Mouse (Mus musculus) cortical plate, adult 2 months (tissue): Measurements from ENCODE around the gene E130309D02Rik.

Experiments used
- CTCF ChIP-seq: fragments of 200-500 bp; IDR thresholded peaks from 2 replicates; pipeline ENCODE4 v1.5.1; 2011; ENCODE audit warnings: mild to moderate bottlenecking, control low read depth, low read length; ENCODE audit not compliant: insufficient read depth; ENCODE audit errors: extremely low read depth
- POLR2A ChIP-seq: fragments of 200-500 bp; IDR thresholded peaks from 2 replicates; pipeline ENCODE4 v1.6.1; 2011; ENCODE audit warnings: mild to moderate bottlenecking, low read length, control low read depth; ENCODE audit not compliant: insufficient read depth; ENCODE audit errors: extremely low read depth

GRCm38 (mm10) chr5:143299686-143300085, 15.5 kb downstream of the E130309D02Rik start:
- TF ChIP-seq POLR2A = no peak
- peak; percentile 66 for TF ChIP-seq CTCF
